Mouse (Mus musculus) kidney, adult 2 months (tissue): ENCODE data around the gene Susd4. TPM values are rescaled to one million over a fixed set of nuclear protein-coding genes. Genes with fewer than 3 reads are reported as not detected.

ENCODE experiments used
- DNase-seq: peaks from one replicate; pipeline ENCODE4 v3.0.0; 2021
- H3K27ac ChIP-seq: fragments of 200-500 bp; 2 replicates; pipeline ENCODE4 v1.5.1; 2012; ENCODE audit warnings: low read depth, low read length, control low read depth, inconsistent platforms; ENCODE audit not compliant: insufficient read depth
- H3K27me3 ChIP-seq: fragments of 200-500 bp; replicated peaks from 2 replicates; pipeline ENCODE4 v1.6.1; 2012; ENCODE audit warnings: mild to moderate bottlenecking, moderate library complexity, low read length, inconsistent platforms; ENCODE audit not compliant: control insufficient read depth, insufficient read depth
- H3K36me3 ChIP-seq: fragments of 200-500 bp; 2 replicates; pipeline ENCODE4 v1.6.1; 2012; ENCODE audit warnings: mild to moderate bottlenecking, moderate library complexity, low read length, inconsistent platforms; ENCODE audit not compliant: control insufficient read depth, insufficient read depth
- H3K4me1 ChIP-seq: fragments of 200-500 bp; 2 replicates; pipeline ENCODE4 v1.6.1; 2011; ENCODE audit warnings: low read length; ENCODE audit not compliant: control insufficient read depth, insufficient read depth
- H3K4me3 ChIP-seq: fragments of 200-500 bp; 2 replicates; pipeline ENCODE4 v1.5.1; 2011; ENCODE audit warnings: mild to moderate bottlenecking, low read depth, low read length, control low read depth; ENCODE audit not compliant: insufficient read depth
- CTCF ChIP-seq: fragments of 200-500 bp; conservative IDR thresholded peaks from 2 replicates; pipeline ENCODE4 v1.5.1; 2011; ENCODE audit warnings: low read depth, mild to moderate bottlenecking, control low read depth, low read length, moderate library complexity, mixed read lengths; ENCODE audit not compliant: insufficient read depth, insufficient read length
- POLR2A ChIP-seq: fragments of 200-500 bp; IDR thresholded peaks from one replicate; pipeline ENCODE4 v1.6.1; 2011; ENCODE audit warnings: low read depth, low read length, control low read depth
- WGBS: fragments of 180-500 bp; shearing (Covaris S2); methylation state at CpG from one replicate; pipeline ENCODE4 v1.1.7; 2018; 5-methylcytosine and 5-hydroxymethylcytosine counted together
- polyA plus RNA-seq: library from polyadenylated mRNA; depleted of rRNA; stranded (reverse); fragments of >200 nt; gene quantifications from 2 replicates; pipeline ENCODE4 v1.2.3, GENCODE M21; 2012

The Susd4 gene
- polyA plus RNA-seq, 1 experiment, result 6.7 TPM

DNA sequence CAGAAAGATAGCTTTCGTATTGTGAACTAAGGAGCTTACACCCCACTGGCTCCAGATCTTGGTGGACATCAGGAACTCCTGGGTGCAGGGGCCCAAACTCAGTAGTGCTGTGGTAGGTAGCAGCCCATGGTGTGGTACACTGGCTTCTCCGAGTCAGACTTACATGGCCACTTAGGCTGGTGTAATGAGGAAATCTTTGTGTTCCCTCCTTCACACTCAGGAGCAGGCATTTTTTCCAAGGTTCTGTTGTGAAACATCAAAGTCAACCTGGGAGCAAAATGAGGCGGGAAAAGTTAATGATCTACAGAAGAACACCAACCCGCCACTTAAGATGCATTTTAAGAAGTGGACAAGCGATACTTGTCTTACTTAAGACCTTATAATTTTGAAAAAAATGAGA is 21.8 kb downstream of the Susd4 start:
- no peak overlapping the region for H3K4me3 ChIP-seq
- H3K4me1 ChIP-seq, result 0 out of 2 replicates have a peak, but pooled peaks cover 4% of the 10 kb centered on the region
- H3K27me3 ChIP-seq, result no peaks in the 10 kb centered on the region
- no peaks in the 10 kb centered on the region for H3K36me3 ChIP-seq
- H3K27ac ChIP-seq, result no peak overlapping the region
- DNase-seq, result peak; percentile 27
- TF ChIP-seq CTCF (no peak), POLR2A (no peak)
- 50% methylated on average over 5 of the region's 5 CpGs for whole genome bisulfite sequencing

DNA sequence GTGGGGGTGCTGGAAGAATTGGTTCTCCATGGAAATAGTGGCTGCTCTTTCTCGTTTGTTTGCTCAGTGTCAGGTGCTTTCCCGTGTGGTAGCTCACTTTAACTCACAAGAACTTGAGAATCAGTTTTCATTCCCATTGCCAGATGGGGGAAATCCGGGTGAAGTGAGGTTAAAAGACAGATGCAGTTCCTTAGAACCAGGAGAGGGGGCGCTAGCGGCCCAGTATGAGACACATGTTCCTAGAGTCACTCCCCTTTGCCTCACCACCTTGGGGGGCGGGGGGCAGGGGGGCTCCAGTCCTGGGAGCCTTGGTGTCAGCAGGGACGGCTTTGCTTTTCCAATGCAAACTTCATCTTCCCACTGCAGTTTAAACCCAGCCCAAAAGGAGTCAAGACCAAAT is 23.4 kb downstream of the Susd4 start:
- WGBS, result 60% methylated on average over 7 of the region's 7 CpGs
- Histone ChIP-seq H3K27me3 (no peaks in the 10 kb centered on the region), H3K4me1 (0 out of 2 replicates have a peak, but pooled peaks cover 4% of the 10 kb centered on the region), H3K27ac (no peak overlapping the region), H3K36me3 (no peaks in the 10 kb centered on the region), H3K4me3 (no peak overlapping the region)
- TF ChIP-seq POLR2A, result no peak
- TF ChIP-seq CTCF, result peak; percentile 17; the same call in 1 of the 2 replicates
- DNase-seq, result no peak

DNA sequence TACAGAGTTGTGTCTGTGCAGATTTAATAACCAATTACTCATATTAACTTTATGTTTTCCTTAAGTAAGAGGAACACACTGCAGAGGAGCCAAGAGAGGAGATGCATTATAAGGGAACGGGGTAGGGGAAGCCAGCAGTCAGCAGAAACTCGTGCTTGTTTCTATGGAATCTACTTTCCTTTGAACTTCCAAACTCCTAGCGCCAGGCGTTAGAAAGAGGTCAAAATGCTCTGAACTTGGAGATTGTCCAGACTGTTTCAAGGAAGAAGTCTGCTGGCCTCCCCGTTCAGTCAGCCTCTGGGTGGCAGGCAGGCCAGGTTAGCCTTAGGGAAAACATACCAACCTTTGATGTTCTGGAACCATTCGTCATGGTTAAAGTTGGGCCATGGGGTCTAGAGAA is 25.2 kb downstream of the Susd4 start:
- H3K4me1 ChIP-seq, result 0 out of 2 replicates have a peak, but pooled peaks cover 4% of the 10 kb centered on the region
- TF ChIP-seq CTCF (no peak), POLR2A (no peak)
- no peak overlapping the region for H3K4me3 ChIP-seq
- peak; percentile 34 for DNase-seq
- no peaks in the 10 kb centered on the region for H3K27me3 ChIP-seq
- H3K27ac ChIP-seq, result no peak overlapping the region
- no peaks in the 10 kb centered on the region for H3K36me3 ChIP-seq
- WGBS, result 17% methylated on average over 6 of the region's 6 CpGs

DNA sequence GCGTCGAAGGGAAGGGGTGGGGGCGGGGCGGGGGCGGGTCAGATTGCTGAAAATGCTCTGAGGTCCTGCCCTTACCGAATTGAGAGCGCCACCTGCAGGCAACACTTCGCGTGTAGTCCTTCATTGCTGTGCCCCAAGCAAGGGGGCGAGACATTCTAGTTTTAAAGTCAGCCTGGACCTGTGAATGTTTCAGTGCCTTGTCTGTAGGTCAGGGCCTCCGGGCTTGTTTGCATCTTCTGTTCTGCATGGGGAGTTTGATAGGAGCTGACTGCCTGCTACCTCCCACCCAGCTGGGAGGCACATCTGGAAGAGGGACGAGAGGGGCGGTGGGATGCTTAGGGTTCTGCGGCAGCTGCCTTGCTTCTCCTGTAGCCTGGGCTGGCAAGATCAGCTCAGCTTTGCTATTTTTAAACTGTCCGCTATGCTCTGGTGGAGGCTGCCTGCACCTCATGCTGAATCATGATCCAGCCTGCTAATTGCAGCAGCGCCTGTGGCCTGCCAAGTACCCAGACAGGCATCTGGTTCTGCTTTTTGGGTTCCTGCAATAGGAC is 28.9 kb downstream of the Susd4 start:
- H3K27me3 ChIP-seq, result no peaks in the 10 kb centered on the region
- peak overlapping the region; percentile 10; the same call in 1 of the 2 replicates for H3K27ac ChIP-seq
- TF ChIP-seq POLR2A, result no peak
- TF ChIP-seq CTCF, result peak; percentile 63
- WGBS, result 14% methylated on average over 16 of the region's 16 CpGs
- no peak overlapping the region for H3K4me3 ChIP-seq
- H3K4me1 ChIP-seq, result no peaks in the 10 kb centered on the region
- no peaks in the 10 kb centered on the region for H3K36me3 ChIP-seq
- peak; percentile 62 for DNase-seq

DNA sequence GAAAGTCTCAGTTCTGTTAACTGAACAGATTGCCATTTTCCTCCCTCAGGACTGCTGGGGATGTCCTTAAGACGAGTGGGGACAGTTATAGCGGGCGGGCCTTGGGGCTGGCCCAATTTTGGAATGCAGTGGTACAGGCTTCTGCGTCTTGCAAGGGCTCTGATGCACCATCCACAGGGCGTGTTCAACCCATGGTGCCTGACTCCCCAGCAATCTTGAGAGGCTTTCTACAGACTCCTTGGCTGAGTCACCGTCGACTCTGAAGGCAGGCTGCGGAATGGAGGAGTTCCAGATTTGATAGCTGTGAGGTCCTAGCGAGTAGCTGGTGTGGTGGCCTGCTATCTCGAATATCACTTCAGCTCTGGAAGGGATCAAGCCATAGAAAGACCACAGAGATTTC is 30.6 kb downstream of the Susd4 start:
- no peaks in the 10 kb centered on the region for H3K4me1 ChIP-seq
- no peak overlapping the region for H3K27ac ChIP-seq
- no peak for DNase-seq
- TF ChIP-seq CTCF (no peak), POLR2A (no peak)
- 92% methylated on average over 10 of the region's 10 CpGs for WGBS
- no peaks in the 10 kb centered on the region for H3K27me3 ChIP-seq
- no peak overlapping the region for H3K4me3 ChIP-seq
- H3K36me3 ChIP-seq, result no peaks in the 10 kb centered on the region

DNA sequence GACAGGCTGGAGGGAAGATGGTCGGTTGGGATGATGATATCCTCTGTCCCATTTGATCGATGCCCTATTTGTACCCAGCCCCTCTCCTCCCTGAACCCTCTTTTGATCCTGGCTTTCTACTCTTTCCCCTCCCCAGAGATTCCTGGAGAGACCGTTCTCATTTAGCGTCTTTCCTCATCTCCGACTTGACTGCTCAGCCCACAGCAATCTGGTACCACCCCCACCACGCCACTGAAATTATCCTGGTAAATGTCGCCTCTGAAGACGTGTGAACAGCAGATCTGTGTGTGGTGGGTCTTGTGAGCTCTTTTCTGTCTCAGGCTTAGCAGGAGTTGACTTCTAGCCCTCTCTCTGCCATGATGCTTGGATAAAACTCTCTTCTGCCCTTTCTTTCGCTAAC is 31.0 kb downstream of the Susd4 start:
- WGBS, result 97% methylated on average over 9 of the region's 9 CpGs
- TF ChIP-seq CTCF, result no peak
- TF ChIP-seq POLR2A, result no peak

DNA sequence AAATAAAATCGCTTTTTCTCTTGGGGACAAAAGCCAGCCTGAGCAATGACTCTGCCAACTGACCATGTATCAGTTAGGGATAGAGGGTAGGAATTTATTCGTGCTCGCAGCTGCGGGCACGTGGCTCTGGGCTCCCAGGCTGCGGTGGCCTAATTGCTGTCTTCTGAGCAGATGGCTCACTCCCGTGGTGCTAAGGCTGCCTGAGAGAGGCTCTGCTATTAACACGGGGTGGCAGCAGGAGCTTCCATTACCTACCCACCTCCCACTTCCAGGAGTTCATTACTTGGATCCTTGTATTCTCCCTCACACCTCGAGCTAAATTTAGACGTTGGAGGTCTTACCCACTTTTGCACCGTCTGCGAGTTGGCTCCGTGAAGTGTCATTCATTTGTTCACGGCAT is 33.4 kb downstream of the Susd4 start:
- H3K27me3 ChIP-seq, result no peaks in the 10 kb centered on the region
- H3K4me3 ChIP-seq, result no peak overlapping the region
- 53% methylated on average over 14 of the region's 14 CpGs for WGBS
- no peaks in the 10 kb centered on the region for H3K4me1 ChIP-seq
- H3K36me3 ChIP-seq, result no peaks in the 10 kb centered on the region
- no peak for TF ChIP-seq CTCF
- no peak for TF ChIP-seq POLR2A
- H3K27ac ChIP-seq, result no peak overlapping the region
- DNase-seq, result no peak

More for the DNA sequence above, 31.0 kb downstream of the Susd4 start:
- no peak for DNase-seq
- Histone ChIP-seq H3K27ac (no peak overlapping the region), H3K4me1 (no peaks in the 10 kb centered on the region), H3K4me3 (no peak overlapping the region), H3K27me3 (no peaks in the 10 kb centered on the region), H3K36me3 (no peaks in the 10 kb centered on the region)
